Mouse (Mus musculus) MEL-GATA-1-ER (cell line): ENCODE data around the gene Prdx2.
A peak's percentile ranks its signal among the peaks of the same experiment; 100 is the strongest.

Experiments
- DNase-seq: peaks from one replicate; pipeline ENCODE4 v3.0.0-alpha.2; 2012; ENCODE audit warnings: low read depth; ENCODE audit errors: extremely low read depth

Gene Prdx2

DNA sequence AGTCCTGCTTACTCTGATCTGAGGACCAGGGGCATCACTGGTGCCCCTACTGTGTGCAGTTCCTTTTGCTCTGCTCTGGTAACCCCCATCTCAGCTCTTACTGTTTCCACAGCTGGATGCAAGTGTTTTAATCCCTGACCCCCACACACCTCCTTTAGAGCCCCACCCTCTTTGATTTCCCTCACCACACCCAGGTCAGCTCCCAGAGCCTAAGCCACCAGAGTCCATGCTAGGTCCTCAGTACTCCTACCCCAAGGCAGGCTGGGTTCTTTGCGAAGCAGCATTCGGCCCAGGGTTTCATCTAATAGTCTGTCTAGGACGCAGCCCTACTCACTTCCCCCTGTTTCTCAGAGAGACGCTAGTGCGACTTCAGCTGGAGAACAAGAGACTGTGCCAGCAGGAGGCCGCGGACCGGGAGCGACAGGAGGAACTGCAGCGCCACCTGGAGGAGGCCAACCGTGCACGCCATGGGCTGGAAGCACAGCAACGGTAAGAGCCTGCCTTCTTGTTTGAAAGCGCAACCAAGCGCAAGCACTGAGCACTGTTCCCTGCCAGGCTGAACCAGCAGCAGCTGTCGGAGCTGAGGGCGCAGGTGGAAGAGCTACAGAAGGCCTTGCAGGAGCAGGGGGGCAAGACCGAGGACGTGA lies 28.4 kb downstream of the Prdx2 start:
- DNase-seq = peak; percentile 89

- no peak for DNase-seq
Observed at GRCm38 (mm10) chr8:85007686-85008085, 38.3 kb downstream of the Prdx2 start.

DNA sequence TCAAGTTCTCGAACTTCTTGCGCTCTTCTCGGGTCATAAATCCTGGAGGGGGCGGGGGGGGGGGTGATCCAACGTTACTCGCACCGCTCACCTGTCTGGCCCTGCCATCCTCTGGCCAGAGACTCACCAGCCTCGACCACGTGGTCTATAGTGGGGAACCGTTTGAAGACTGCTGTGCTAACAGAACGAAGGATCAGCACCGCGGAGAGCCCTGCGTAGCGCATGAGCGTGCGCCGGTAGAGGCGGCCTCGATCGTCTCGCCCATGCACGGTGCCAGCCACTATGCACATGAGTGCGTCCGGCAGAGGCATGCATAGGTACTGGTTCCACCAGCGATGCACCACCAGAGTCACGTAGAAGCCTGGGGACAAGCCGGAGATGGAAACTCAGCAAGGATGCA lies 41.9 kb downstream of the Prdx2 start:
- DNase-seq = no peak

DNA sequence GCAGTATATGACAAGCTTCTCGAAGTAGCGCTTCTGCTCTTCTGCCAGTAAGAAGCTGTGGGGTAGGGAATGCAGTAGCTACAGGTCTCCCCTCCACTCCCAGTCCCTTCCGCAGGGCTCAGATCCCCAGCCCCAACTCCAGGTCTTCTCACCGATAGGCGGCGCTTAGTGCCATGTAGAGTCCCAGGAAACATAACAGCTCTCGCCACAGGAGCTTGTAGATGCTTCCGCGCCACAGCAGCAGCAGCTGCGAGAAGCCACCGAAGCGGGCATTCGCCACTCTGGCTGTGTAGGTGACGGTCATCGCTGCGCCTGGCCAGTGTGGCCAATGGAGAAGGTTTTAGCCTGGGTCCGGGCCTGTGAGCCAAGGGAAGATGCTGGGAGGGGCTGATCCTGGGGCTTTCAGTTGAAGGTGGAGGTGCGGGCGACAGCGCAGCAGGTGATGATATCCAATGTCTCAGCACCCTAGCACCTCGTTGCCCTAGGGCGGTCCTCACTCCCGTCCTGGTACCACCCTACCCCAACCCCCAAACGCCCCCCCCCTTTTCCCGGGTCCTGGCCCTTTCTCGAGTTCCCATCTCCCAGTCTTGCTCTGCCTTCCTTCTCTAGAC lies 43.9 kb downstream of the Prdx2 start:
- no peak for DNase-seq

DNA sequence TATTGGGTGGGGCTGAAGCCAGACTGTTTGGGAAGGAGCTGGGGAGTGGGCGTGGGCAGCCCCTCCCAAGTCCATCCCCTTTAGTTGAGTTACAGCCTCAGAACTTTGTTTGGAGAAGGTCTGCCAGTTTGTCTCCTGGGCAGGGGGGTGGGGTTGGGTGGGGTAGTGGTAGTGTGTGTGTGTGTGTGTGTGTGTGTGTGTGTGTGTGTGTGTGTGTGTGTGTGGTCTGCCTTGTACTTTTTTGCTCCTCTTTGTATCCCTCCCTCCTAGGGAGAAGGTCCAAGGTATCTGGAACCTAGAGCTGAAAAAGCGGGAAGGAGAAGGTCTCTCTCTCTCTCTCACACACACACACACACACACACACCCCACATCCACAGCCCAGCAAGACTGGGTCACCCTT lies 45.0 kb downstream of the Prdx2 start, which contains the start of gene Best2:
Gene Best2, minus strand, starts transcription at position 101 of the 400 bp plus-strand sequence.
- DNase-seq = no peak

- no peak for DNase-seq
Observed at GRCm38 (mm10) chr8:85016724-85017123, 47.3 kb downstream of the Prdx2 start.

- no peak for DNase-seq
Observed at GRCm38 (mm10) chr8:85017209-85017608, 47.8 kb downstream of the Prdx2 start.

- no peak for DNase-seq
Observed at GRCm38 (mm10) chr8:85021514-85022055, 52.2 kb downstream of the Prdx2 start.

DNA sequence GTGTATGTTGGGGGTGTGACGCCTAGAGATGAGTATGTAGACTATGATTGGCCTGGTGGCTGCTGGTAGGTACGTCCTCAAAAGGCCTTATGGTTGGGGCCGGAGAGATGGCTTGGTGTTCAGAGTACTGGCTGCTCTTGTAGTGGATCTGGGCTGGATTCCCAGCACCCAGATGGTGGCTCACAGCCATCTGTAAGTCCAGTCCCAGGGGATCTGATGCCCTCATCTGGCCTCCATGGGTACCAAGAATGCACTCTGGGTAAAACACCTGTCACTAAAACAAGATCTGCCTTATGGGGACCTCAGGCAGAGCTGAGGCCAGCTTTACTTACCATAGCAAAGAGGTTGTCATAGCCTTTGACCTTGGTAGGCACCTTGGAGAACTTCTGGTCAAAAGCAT lies 54.5 kb downstream of the Prdx2 start:
- no peak for DNase-seq
